Mouse (Mus musculus) intestine, embryonic 15.5 days (tissue): ENCODE measurements around the gene Nav3. TPM values are rescaled to one million over a fixed set of nuclear protein-coding genes. Genes with fewer than 3 reads are reported as not detected.

ENCODE experiments used
- ATAC-seq: fragments of 200-750 bp; cut with Nextera tagmentation; 2 replicates; pipeline ENCODE4 v1.8.0; 2017; ENCODE audit warnings: moderate TSS enrichment, moderate library complexity
- H3K27ac ChIP-seq: fragments of 300-500 bp; sonication (generic); 2 replicates; pipeline ENCODE4 v1.5.1; 2015; ENCODE audit warnings: mild to moderate bottlenecking, inconsistent platforms
- H3K27me3 ChIP-seq: fragments of 300-500 bp; sonication (generic); replicated peaks from 2 replicates; pipeline ENCODE4 v1.6.1; 2015; ENCODE audit warnings: inconsistent platforms
- H3K36me3 ChIP-seq: fragments of 300-500 bp; sonication (generic); 2 replicates; pipeline ENCODE4 v1.6.1; 2015; ENCODE audit warnings: inconsistent platforms
- H3K4me1 ChIP-seq: fragments of 300-500 bp; sonication (generic); replicated peaks from 2 replicates; pipeline ENCODE4 v1.6.1; 2015; ENCODE audit warnings: inconsistent platforms
- H3K4me2 ChIP-seq: fragments of 300-500 bp; sonication (generic); replicated peaks from 2 replicates; pipeline ENCODE4 v1.6.1; 2015; ENCODE audit warnings: mild to moderate bottlenecking, inconsistent platforms
- H3K4me3 ChIP-seq: fragments of 300-500 bp; sonication (generic); replicated peaks from 2 replicates; pipeline ENCODE4 v1.5.1; 2015; ENCODE audit warnings: inconsistent platforms
- H3K9ac ChIP-seq: fragments of 300-500 bp; sonication (generic); 2 replicates; pipeline ENCODE4 v1.6.1; 2015; ENCODE audit warnings: inconsistent platforms
- H3K9me3 ChIP-seq: fragments of 300-500 bp; sonication (generic); 2 replicates; pipeline ENCODE4 v1.6.1; 2016; ENCODE audit warnings: inconsistent platforms
- WGBS: fragments of 180-500 bp; shearing (Covaris S2); methylation state at CpG from one replicate; pipeline ENCODE4 v1.1.7; 2015; 5-methylcytosine and 5-hydroxymethylcytosine counted together
- polyA plus RNA-seq: library from polyadenylated mRNA; unstranded; fragments of >200 nt; fragmentation: Nextera tagmentation; extraction: Ambion mirVana; gene quantifications from 2 replicates; pipeline ENCODE4 v1.2.1, GENCODE M21; 2015

Nav3 gene
- polyA plus RNA-seq, 1 experiment from 2014 or later, result 0.93 TPM

DNA sequence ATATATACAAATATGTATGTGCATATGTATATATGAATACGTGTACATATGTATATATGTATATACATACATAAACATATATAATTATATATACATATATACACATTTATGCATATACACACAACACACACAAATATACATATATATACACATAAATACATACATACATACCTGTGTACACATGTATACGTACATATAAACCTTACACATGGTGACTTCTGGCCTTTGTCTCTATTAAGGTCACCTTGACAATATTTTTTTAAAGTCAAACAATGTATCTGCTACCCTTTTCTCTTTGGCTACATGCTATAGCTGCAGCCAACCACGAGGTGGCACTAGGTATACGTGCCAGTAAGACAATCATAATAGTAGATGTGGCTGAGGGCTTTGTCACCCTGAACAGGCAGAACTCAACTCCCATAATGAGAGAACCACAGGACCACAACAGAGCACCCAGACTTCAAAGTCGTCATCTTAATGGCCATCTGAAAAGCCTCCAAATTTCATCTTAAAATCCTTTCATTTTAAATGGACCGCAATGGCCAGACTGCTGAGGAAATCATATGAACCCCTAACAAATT is 535.3 kb downstream of the Nav3 start:
- H3K4me3 ChIP-seq, result no peak overlapping the region
- peak; percentile 84 for ATAC-seq
- 14% methylated on average over 6 of the region's 6 CpGs for WGBS

GRCm38 (mm10) chr10:109919515-109919914 is 536.5 kb downstream of the Nav3 start:
- ATAC-seq, result no peak
- no peak overlapping the region for H3K4me3 ChIP-seq
- WGBS, result 51% methylated on average over 1 of the region's 1 CpGs
- H3K27me3 ChIP-seq, result no peaks in the 10 kb centered on the region
- no peaks in the 10 kb centered on the region for H3K4me1 ChIP-seq
- no peak overlapping the region for H3K9ac ChIP-seq
- H3K4me2 ChIP-seq, result no peak overlapping the region
- no peaks in the 10 kb centered on the region for H3K9me3 ChIP-seq
- H3K27ac ChIP-seq, result no peak overlapping the region
- H3K36me3 ChIP-seq, result no peaks in the 10 kb centered on the region

More for the DNA sequence above, 535.3 kb downstream of the Nav3 start:
- no peak overlapping the region for H3K27ac ChIP-seq
- H3K4me1 ChIP-seq, result no peaks in the 10 kb centered on the region
- no peak overlapping the region for H3K4me2 ChIP-seq
- H3K36me3 ChIP-seq, result no peaks in the 10 kb centered on the region
- no peaks in the 10 kb centered on the region for H3K9me3 ChIP-seq
- H3K27me3 ChIP-seq, result no peaks in the 10 kb centered on the region
- no peak overlapping the region for H3K9ac ChIP-seq

- Histone ChIP-seq H3K9ac (no peak overlapping the region), H3K9me3 (no peaks in the 10 kb centered on the region), H3K36me3 (no peaks in the 10 kb centered on the region), H3K27ac (no peak overlapping the region), H3K4me2 (no peak overlapping the region), H3K4me1 (no peaks in the 10 kb centered on the region), H3K27me3 (no peaks in the 10 kb centered on the region), H3K4me3 (no peak overlapping the region)
- 63% methylated on average over 4 of the region's 4 CpGs for WGBS
- no peak for ATAC-seq
Measured at GRCm38 (mm10) chr10:109907206-109907605, 548.8 kb downstream of the Nav3 start.

DNA sequence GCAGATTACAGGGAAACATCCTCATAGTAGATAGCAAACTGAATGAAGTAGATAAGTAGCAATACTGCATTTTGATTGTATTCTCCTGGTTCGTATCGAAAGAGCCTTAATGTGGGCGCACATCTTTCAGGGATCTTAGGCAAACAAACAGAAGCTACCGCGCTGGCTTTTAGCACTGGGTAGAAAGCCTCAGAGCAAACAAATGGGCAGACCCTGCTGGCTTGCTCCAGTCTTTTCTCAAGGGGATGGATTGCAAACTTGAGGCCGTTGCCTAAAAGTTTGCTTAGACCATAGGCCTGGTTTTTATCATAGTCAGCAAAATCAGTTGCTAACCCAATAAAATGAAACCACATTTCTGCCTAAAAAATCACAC is 549.6 kb downstream of the Nav3 start:
- no peak overlapping the region for H3K4me2 ChIP-seq
- H3K9me3 ChIP-seq, result no peaks in the 10 kb centered on the region
- H3K36me3 ChIP-seq, result no peaks in the 10 kb centered on the region
- peak; percentile 52 for ATAC-seq
- no peaks in the 10 kb centered on the region for H3K4me1 ChIP-seq
- no peak overlapping the region for H3K4me3 ChIP-seq
- no peaks in the 10 kb centered on the region for H3K27me3 ChIP-seq
- H3K9ac ChIP-seq, result no peak overlapping the region
- WGBS, result 24% methylated on average over 6 of the region's 6 CpGs
- H3K27ac ChIP-seq, result no peak overlapping the region

- Histone ChIP-seq H3K27ac (no peak overlapping the region), H3K4me1 (no peaks in the 10 kb centered on the region), H3K4me2 (no peak overlapping the region), H3K27me3 (no peaks in the 10 kb centered on the region), H3K9me3 (no peaks in the 10 kb centered on the region), H3K36me3 (no peaks in the 10 kb centered on the region), H3K4me3 (no peak overlapping the region), H3K9ac (no peak overlapping the region)
- WGBS, result 15% methylated on average over 9 of the region's 9 CpGs
- peak; percentile 88 for ATAC-seq
Measured at GRCm38 (mm10) chr10:109905649-109906412, 550.2 kb downstream of the Nav3 start.

GRCm38 (mm10) chr10:109904841-109905240 is 551.2 kb downstream of the Nav3 start:
- no peak for ATAC-seq
- no peak overlapping the region for H3K27ac ChIP-seq
- no peak overlapping the region for H3K9ac ChIP-seq
- no peaks in the 10 kb centered on the region for H3K36me3 ChIP-seq
- H3K4me3 ChIP-seq, result no peak overlapping the region
- H3K4me1 ChIP-seq, result no peaks in the 10 kb centered on the region
- no peaks in the 10 kb centered on the region for H3K9me3 ChIP-seq
- WGBS, result 82% methylated on average over 1 of the region's 1 CpGs
- H3K4me2 ChIP-seq, result no peak overlapping the region
- H3K27me3 ChIP-seq, result no peaks in the 10 kb centered on the region

DNA sequence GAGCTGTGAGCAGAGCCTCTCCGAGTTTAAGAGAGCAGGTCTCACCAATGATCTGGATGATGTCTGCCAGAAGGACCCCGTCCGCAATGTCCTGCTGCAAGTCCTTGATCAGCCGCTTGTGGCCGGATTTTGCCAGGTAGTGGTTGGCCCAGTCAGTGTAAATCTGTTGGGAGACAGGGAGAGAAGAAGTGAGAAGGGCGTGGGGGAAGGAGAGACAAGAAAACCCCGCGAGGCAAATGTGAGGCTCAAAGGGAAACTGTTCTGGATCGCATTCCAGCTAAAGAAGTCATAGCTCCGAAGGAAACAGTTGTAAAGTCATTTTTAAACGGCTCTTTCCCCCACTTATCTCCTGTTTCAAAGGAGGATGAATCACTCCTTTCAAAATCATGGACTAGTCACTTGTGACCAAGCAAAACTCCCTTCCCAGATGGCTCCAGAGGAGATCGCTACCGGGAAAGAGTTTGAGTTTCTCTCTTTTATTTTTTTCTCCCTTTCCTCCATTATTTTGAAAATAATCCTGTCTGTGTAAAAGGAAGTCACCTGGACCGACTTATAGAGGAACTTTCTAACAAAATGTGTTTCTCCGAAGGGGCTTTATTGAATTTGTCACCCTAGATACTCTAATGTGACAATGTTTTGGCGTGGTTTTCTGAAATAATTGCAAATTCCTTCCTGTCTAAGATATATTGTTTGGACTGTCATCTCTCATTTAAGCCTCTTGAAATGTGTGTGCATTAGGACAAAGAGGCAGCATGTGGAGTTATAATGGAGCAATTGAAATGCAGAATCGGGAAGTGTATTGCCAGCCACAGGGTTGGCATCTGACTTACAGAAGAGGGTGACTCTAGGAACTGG is 552.1 kb downstream of the Nav3 start:
- H3K27ac ChIP-seq, result no peak overlapping the region
- H3K36me3 ChIP-seq, result no peaks in the 10 kb centered on the region
- ATAC-seq, result no peak
- H3K9me3 ChIP-seq, result no peaks in the 10 kb centered on the region
- H3K4me2 ChIP-seq, result 0 out of 2 replicates have a peak overlapping the region, but pooled peaks have one; percentile 6
- no peak overlapping the region for H3K9ac ChIP-seq
- H3K4me1 ChIP-seq, result no peaks in the 10 kb centered on the region
- WGBS, result 63% methylated on average over 17 of the region's 17 CpGs
- H3K4me3 ChIP-seq, result no peak overlapping the region
- no peaks in the 10 kb centered on the region for H3K27me3 ChIP-seq

GRCm38 (mm10) chr10:109903241-109903640 is 552.8 kb downstream of the Nav3 start:
- Histone ChIP-seq H3K9me3 (no peaks in the 10 kb centered on the region), H3K4me2 (no peak overlapping the region), H3K9ac (no peak overlapping the region), H3K4me1 (no peaks in the 10 kb centered on the region), H3K27me3 (no peaks in the 10 kb centered on the region), H3K4me3 (no peak overlapping the region), H3K27ac (no peak overlapping the region), H3K36me3 (no peaks in the 10 kb centered on the region)
- no peak for ATAC-seq
- WGBS, result 79% methylated on average over 4 of the region's 4 CpGs

- Histone ChIP-seq H3K36me3 (no peaks in the 10 kb centered on the region), H3K4me1 (no peaks in the 10 kb centered on the region), H3K4me3 (no peak overlapping the region), H3K9ac (no peak overlapping the region), H3K9me3 (no peaks in the 10 kb centered on the region), H3K27ac (no peak overlapping the region), H3K27me3 (no peaks in the 10 kb centered on the region), H3K4me2 (no peak overlapping the region)
- WGBS, result 93% methylated on average over 3 of the region's 3 CpGs
- no peak for ATAC-seq
Measured at GRCm38 (mm10) chr10:109889171-109889475, 566.9 kb downstream of the Nav3 start.

DNA sequence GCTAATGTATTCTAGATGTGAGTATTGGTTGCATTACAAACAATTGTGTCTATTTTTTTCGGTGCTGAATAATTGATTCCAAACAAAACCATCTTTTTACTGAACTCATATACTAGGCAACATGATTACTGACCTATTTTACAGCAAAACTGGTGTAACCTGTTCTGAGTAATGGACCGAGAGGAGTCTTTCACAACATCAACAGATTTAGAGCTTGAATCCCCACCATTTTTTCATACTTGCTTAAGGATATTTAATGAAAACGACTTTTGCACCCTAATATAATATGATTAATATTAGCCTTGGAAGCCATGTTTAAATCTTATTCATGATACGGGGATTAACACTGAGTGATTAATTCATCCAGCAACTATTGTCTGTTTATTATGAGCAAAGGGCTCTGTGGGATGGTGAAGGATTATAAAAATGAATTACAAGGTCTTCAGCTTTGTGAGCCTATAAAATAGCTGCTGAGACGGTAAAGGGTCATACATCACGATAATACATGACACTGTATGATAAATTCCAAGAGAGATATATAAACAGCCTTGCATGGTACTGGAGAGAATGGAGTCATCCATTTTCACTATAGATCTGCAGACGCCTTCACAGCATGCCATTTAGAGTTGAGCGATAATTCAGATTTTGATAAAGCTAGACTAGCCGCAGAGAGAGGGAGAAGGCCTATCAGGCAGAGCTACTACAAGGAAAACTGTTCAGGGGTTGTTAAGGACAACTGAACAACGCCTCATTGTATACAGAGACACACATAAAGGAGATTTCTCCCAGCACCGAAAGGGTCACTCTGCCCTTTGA is 567.4 kb downstream of the Nav3 start:
- WGBS, result 63% methylated on average over 11 of the region's 11 CpGs
- no peak overlapping the region for H3K27ac ChIP-seq

DNA sequence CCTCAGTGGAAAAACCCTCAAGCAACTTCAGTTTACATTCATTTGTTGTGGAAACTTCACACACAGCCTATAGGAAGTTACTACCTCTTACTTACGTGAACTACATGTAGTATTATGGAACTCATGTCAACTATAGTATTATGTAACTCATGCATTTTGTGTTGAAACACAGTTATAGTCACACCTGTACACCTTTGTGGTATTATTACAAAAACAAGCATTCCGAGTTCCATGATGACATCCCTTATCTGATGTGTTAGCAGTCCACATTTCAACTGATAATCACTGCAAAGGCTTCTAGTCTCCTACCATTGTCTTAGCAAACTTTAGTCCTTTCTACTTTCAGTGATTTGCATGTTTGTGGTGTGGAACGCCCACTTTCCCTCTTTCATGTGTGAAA is 568.8 kb downstream of the Nav3 start:
- WGBS, result 80% methylated on average over 3 of the region's 3 CpGs
- H3K9ac ChIP-seq, result no peak overlapping the region
- ATAC-seq, result no peak
- H3K9me3 ChIP-seq, result no peaks in the 10 kb centered on the region
- no peaks in the 10 kb centered on the region for H3K4me1 ChIP-seq
- H3K4me3 ChIP-seq, result no peak overlapping the region
- no peak overlapping the region for H3K27ac ChIP-seq
- no peaks in the 10 kb centered on the region for H3K36me3 ChIP-seq
- no peaks in the 10 kb centered on the region for H3K27me3 ChIP-seq
- no peak overlapping the region for H3K4me2 ChIP-seq

More for the DNA sequence above, 567.4 kb downstream of the Nav3 start:
- H3K9me3 ChIP-seq, result no peaks in the 10 kb centered on the region
- no peaks in the 10 kb centered on the region for H3K27me3 ChIP-seq
- ATAC-seq, result no peak
- no peak overlapping the region for H3K9ac ChIP-seq
- no peaks in the 10 kb centered on the region for H3K4me1 ChIP-seq
- no peak overlapping the region for H3K4me2 ChIP-seq
- H3K4me3 ChIP-seq, result no peak overlapping the region
- H3K36me3 ChIP-seq, result no peaks in the 10 kb centered on the region

GRCm38 (mm10) chr10:109876107-109876506 is 579.9 kb downstream of the Nav3 start:
- no peaks in the 10 kb centered on the region for H3K36me3 ChIP-seq
- H3K4me1 ChIP-seq, result no peaks in the 10 kb centered on the region
- H3K27me3 ChIP-seq, result no peaks in the 10 kb centered on the region
- no peak for ATAC-seq
- no peak overlapping the region for H3K27ac ChIP-seq
- H3K4me2 ChIP-seq, result no peak overlapping the region
- H3K9ac ChIP-seq, result no peak overlapping the region
- no peaks in the 10 kb centered on the region for H3K9me3 ChIP-seq
- 86% methylated on average over 4 of the region's 4 CpGs for WGBS
- H3K4me3 ChIP-seq, result no peak overlapping the region
